Mouse (Mus musculus) ovary, adult 2 months (tissue): Measurements from ENCODE around the gene Akr1c14. TPM values are rescaled to one million over a fixed set of nuclear protein-coding genes. Genes with fewer than 3 reads are reported as not detected.

Experiments
- polyA plus RNA-seq: library from polyadenylated mRNA; depleted of rRNA; stranded (reverse); fragments of >200 nt; gene quantifications from 2 replicates; pipeline ENCODE4 v1.2.3, GENCODE M21; 2012; rRNA removed

Akr1c14 gene
- polyA plus RNA-seq, result 15.6 and 16.9 TPM in 2 replicates

GRCm38 (mm10) chr13:4048719-4049118 is at the start of gene Akr1c14:
Gene Akr1c14 (plus strand): TSS chr13:4049011.

Other genes with a start within 250 kb of the Akr1c14 start
- gene Calml3, start 244.7 kb upstream of the Akr1c14 start, polyA plus RNA-seq, result 0.83 and 1.5 TPM in 2 replicates
- not detected in 2 replicates for gene Calm4, start 211.3 kb upstream of the Akr1c14 start, polyA plus RNA-seq
- gene Calm5, start 194.8 kb upstream of the Akr1c14 start, polyA plus RNA-seq, result not detected in 2 replicates
- gene Net1, start 130.8 kb upstream of the Akr1c14 start, polyA plus RNA-seq, result 18.3 and 20.7 TPM in 2 replicates
- 0.19 and 0.33 TPM in 2 replicates for gene Tubal3, start 130.7 kb upstream of the Akr1c14 start, polyA plus RNA-seq
- gene Ucn3, start 103.7 kb upstream of the Akr1c14 start, polyA plus RNA-seq, result not detected in 2 replicates
- gene Akr1c18, start 101.6 kb downstream of the Akr1c14 start, polyA plus RNA-seq, result 37.3 and 46.9 TPM in 2 replicates
- 2.3 and 2.6 TPM in 2 replicates for gene Akr1c13, start 142.1 kb downstream of the Akr1c14 start, polyA plus RNA-seq
- 0.25 and 0.45 TPM in 2 replicates for gene Akr1c19, start 179.7 kb downstream of the Akr1c14 start, polyA plus RNA-seq
- gene Akr1c12, start 230.4 kb downstream of the Akr1c14 start, polyA plus RNA-seq, result 0.25 TPM in 1 of 2 replicates, not detected in the other